Mouse (Mus musculus) 3134 (cell line): ENCODE results near the gene Tubgcp2.

Experiments
- DNase-seq: peaks from one replicate; pipeline ENCODE4 v3.0.0-alpha.2; 2011; ENCODE audit warnings: low spot score; ENCODE audit not compliant: insufficient read length; ENCODE audit errors: extremely low read depth

The Tubgcp2 gene

GRCm38 (mm10) chr7:140048361-140049114 lies 12.1 kb upstream of the Tubgcp2 start, which contains the start of gene Msx3:
Msx3 (minus strand) TSS chr7:140049089.
- DNase-seq, result no peak

GRCm38 (mm10) chr7:140047811-140048311 lies 11.4 kb upstream of the Tubgcp2 start:
- DNase-seq, result no peak

- no peak for DNase-seq
Measured at GRCm38 (mm10) chr7:140045546-140045945, 9.1 kb upstream of the Tubgcp2 start.

- no peak for DNase-seq
Measured at GRCm38 (mm10) chr7:140042728-140043127, 6.3 kb upstream of the Tubgcp2 start.

GRCm38 (mm10) chr7:140037171-140037555 lies 694 bp upstream of the Tubgcp2 start:
- DNase-seq, result no peak

GRCm38 (mm10) chr7:140035456-140035855 lies 1.0 kb downstream of the Tubgcp2 start:
- DNase-seq, result no peak

GRCm38 (mm10) chr7:140033386-140033785 lies 3.1 kb downstream of the Tubgcp2 start:
- DNase-seq, result no peak

GRCm38 (mm10) chr7:140032366-140032765 lies 4.1 kb downstream of the Tubgcp2 start:
- no peak for DNase-seq

- no peak for DNase-seq
Measured at GRCm38 (mm10) chr7:140031771-140032170, 4.7 kb downstream of the Tubgcp2 start.

GRCm38 (mm10) chr7:140011336-140011735 lies 25.1 kb downstream of the Tubgcp2 start:
- no peak for DNase-seq

GRCm38 (mm10) chr7:140007781-140008180 lies 28.7 kb downstream of the Tubgcp2 start:
- DNase-seq, result no peak

- DNase-seq, result no peak
Measured at GRCm38 (mm10) chr7:140006861-140007611, 29.4 kb downstream of the Tubgcp2 start.

GRCm38 (mm10) chr7:140004666-140005065 lies 31.8 kb downstream of the Tubgcp2 start:
- no peak for DNase-seq

GRCm38 (mm10) chr7:140001086-140001740 lies 35.3 kb downstream of the Tubgcp2 start:
- no peak for DNase-seq

GRCm38 (mm10) chr7:139998691-139999350 lies 37.6 kb downstream of the Tubgcp2 start:
- no peak for DNase-seq

GRCm38 (mm10) chr7:139994676-139995075 lies 41.8 kb downstream of the Tubgcp2 start:
- DNase-seq, result peak; percentile 32

- no peak for DNase-seq
Measured at GRCm38 (mm10) chr7:139994202-139994601, 42.3 kb downstream of the Tubgcp2 start.

- DNase-seq, result no peak
Measured at GRCm38 (mm10) chr7:139993532-139993931, 42.9 kb downstream of the Tubgcp2 start.

GRCm38 (mm10) chr7:139992406-139992805 lies 44.1 kb downstream of the Tubgcp2 start, which contains the start of gene Adam8:
Adam8 (minus strand) TSS chr7:139992562.
- DNase-seq, result peak; percentile 63

GRCm38 (mm10) chr7:139990864-139991394 lies 45.5 kb downstream of the Tubgcp2 start:
- DNase-seq, result no peak
